9 mouse cellular contexts compared by ENCODE assay signal in the genomic region with DNA sequence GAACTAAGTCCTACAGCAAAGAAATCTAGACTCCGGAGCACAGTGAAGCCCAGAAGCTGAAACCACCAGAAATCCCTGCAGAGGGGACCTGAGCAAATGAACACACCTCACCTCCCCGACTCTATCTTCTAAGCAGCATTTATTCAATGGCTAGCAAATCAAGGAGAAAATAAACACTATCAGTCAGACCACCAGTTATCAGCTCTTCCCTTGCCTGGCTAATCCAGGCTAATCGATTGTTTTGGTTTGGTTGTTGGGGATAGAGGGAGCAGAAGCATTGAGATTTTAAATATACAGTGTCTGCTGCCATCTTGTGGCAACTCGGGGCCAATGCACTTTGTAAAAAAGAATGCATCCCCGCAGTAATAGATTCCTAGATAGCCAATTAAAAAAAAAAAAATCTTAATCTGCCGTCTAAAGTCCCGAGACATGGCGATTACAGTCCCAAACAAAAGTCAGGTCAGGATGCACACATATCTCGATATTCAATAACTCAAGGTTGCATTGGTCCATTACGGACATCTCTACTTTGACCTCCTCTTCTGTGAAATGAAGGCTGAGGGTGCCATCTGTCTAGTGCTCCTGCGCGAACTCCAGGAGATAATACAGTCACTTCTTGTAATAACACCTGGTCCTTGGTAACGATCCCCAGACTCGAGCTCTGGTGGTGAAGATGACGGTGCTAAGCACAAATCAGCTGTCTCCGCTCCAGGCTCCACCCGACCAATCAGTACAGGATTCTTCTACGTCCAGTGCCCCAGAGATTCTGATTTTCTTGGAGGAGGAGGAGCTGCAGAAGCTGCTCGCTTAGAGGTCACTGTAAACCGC. TPM values are rescaled to one million over a fixed set of nuclear protein-coding genes. Genes with fewer than 3 reads are reported as not detected.
A peak's percentile ranks its signal among the peaks of the same experiment; 100 is the strongest.
DNase-seq lines count a peak whose midpoint lies in the region; ATAC-seq and TF ChIP-seq lines count a peak whose summit lies in the region.
"Had no signal": no experiment of that assay in that cellular context is flagged by ENCODE, and none has a peak within 500 bp of the region (broad histone marks: within the 10 kb centered on the region; RNA-seq: fewer than 3 reads in every experiment).

No protein-coding gene starts in this region.

- no peaks in the 10 kb centered on the region for H3K36me3 ChIP-seq in kidney, adult 2 months (ENCODE audit: control insufficient read depth, insufficient read depth, low read length)
- H3K36me3 ChIP-seq in kidney, embryonic 15.5 days, result 0 out of 2 replicates have a peak, but pooled peaks cover 4% of the 10 kb centered on the region
- H3K36me3 ChIP-seq in hindbrain, embryonic 11.5 days (ENCODE audit: control insufficient read depth, insufficient read depth, low read length), result no peaks in the 10 kb centered on the region
- no peaks in the 10 kb centered on the region for H3K36me3 ChIP-seq in neural tube, embryonic 11.5 days (ENCODE audit: control insufficient read depth, insufficient read depth, low read length)
- H3K36me3 ChIP-seq: liver, embryonic 15.5 days had no signal

- intact Hi-C loops in left cerebral cortex, postnatal 14 days (cut with DNase I), result loop anchor here (5.0 kb wide), 1 partner anchor 1067 kb away; no protein-coding TSS in a partner anchor

- no peaks in the 10 kb centered on the region for H3K27me3 ChIP-seq in kidney, adult 2 months (replicated peaks; ENCODE audit: control insufficient read depth, insufficient read depth, low read length)
- no peaks in the 10 kb centered on the region for H3K27me3 ChIP-seq in kidney, embryonic 15.5 days
- H3K27me3 ChIP-seq in hindbrain, embryonic 11.5 days (ENCODE audit: control insufficient read depth, insufficient read depth, low read length), result no peaks in the 10 kb centered on the region
- no peaks in the 10 kb centered on the region for H3K27me3 ChIP-seq in neural tube, embryonic 11.5 days (ENCODE audit: control insufficient read depth, insufficient read depth, low read length)
- H3K27me3 ChIP-seq: liver, embryonic 15.5 days had no signal

- DNase-seq in kidney, adult 2 months, result peak; percentile 40
- peak; percentile 75 for DNase-seq in NIH3T3 (ENCODE audit: low read depth)
- DNase-seq in cerebellum, postnatal 36 days, result peak; percentile 47 to 69
- peak; percentile 71 for DNase-seq in hindbrain, embryonic 11.5 days (ENCODE audit: low spot score)
- DNase-seq in left cerebral cortex, postnatal 14 days (ENCODE audit: low spot score in 2 of 2), result peak; percentile 57 to 75
- DNase-seq in neural tube, embryonic 11.5 days (ENCODE audit: low spot score), result peak; percentile 56
- DNase-seq in gastrocnemius, postnatal 25 days, result no peak

- no peak overlapping the region for H3K4me3 ChIP-seq in kidney, adult 2 months (ENCODE audit: insufficient read depth, low read depth, low read length)
- H3K4me3 ChIP-seq in kidney, embryonic 15.5 days (replicated peaks), result no peak overlapping the region
- H3K4me3 ChIP-seq in hindbrain, embryonic 11.5 days (ENCODE audit: low read depth, low read length), result no peak overlapping the region
- H3K4me3 ChIP-seq in neural tube, embryonic 11.5 days (ENCODE audit: low read depth, low read length), result no peak overlapping the region
- H3K4me3 ChIP-seq: liver, embryonic 15.5 days had no signal

- H3K9me3 ChIP-seq in kidney, embryonic 15.5 days (replicated peaks), result no peaks in the 10 kb centered on the region
- H3K9me3 ChIP-seq in hindbrain, embryonic 11.5 days (ENCODE audit: control insufficient read depth, low read length), result no peaks in the 10 kb centered on the region
- no peaks in the 10 kb centered on the region for H3K9me3 ChIP-seq in neural tube, embryonic 11.5 days (ENCODE audit: control insufficient read depth, low read length)
- H3K9me3 ChIP-seq: liver, embryonic 15.5 days had no signal

- peak; percentile 35; the same call in 1 of the 2 replicates for TF ChIP-seq CTCF in kidney, adult 2 months (conservative IDR thresholded peaks at IDR 0.05; ENCODE audit: insufficient read depth, insufficient read length, low read depth, low read length)

- 47% methylated on average over 20 of the region's 20 CpGs for WGBS in kidney, adult 2 months
- WGBS in kidney, embryonic 15.5 days, result 43% methylated on average over 20 of the region's 20 CpGs
- WGBS in hindbrain, embryonic 11.5 days, result 50% methylated on average over 20 of the region's 20 CpGs
- 47% methylated on average over 20 of the region's 20 CpGs for WGBS in neural tube, embryonic 11.5 days

- no peak for TF ChIP-seq POLR2A in kidney, adult 2 months (IDR thresholded peaks at IDR 0.05; ENCODE audit: low read depth, low read length)

- H3K27ac ChIP-seq in kidney, adult 2 months (ENCODE audit: insufficient read depth, low read depth, low read length), result no peak overlapping the region
- H3K27ac ChIP-seq in kidney, embryonic 15.5 days, result no peak overlapping the region
- H3K27ac ChIP-seq in hindbrain, embryonic 11.5 days (ENCODE audit: low read depth, low read length), result no peak overlapping the region
- no peak overlapping the region for H3K27ac ChIP-seq in neural tube, embryonic 11.5 days (ENCODE audit: low read depth, low read length)
- H3K27ac ChIP-seq: liver, embryonic 15.5 days had no signal

- no peak for ATAC-seq in kidney, embryonic 15.5 days (replicated peaks; ENCODE audit: low FRiP score)
- ATAC-seq in hindbrain, embryonic 11.5 days (ENCODE audit: low FRiP score), result peak; percentile 70; the same call in 1 of the 2 replicates
- ATAC-seq in neural tube, embryonic 11.5 days (ENCODE audit: insufficient read depth, low FRiP score, low TSS enrichment), result no peak

- no peaks in the 10 kb centered on the region for H3K4me1 ChIP-seq in kidney, adult 2 months (ENCODE audit: control insufficient read depth, insufficient read depth, low read length)
- no peaks in the 10 kb centered on the region for H3K4me1 ChIP-seq in kidney, embryonic 15.5 days
- H3K4me1 ChIP-seq in hindbrain, embryonic 11.5 days (replicated peaks; ENCODE audit: control insufficient read depth, insufficient read depth, low read length), result no peaks in the 10 kb centered on the region
- no peaks in the 10 kb centered on the region for H3K4me1 ChIP-seq in neural tube, embryonic 11.5 days (ENCODE audit: control insufficient read depth, insufficient read depth, low read length)
- H3K4me1 ChIP-seq: liver, embryonic 15.5 days had no signal

- no peak overlapping the region for H3K4me2 ChIP-seq in kidney, embryonic 15.5 days
- H3K4me2 ChIP-seq in hindbrain, embryonic 11.5 days (replicated peaks; ENCODE audit: low read depth, low read length), result no peak overlapping the region
- no peak overlapping the region for H3K4me2 ChIP-seq in neural tube, embryonic 11.5 days (ENCODE audit: low read depth)
- H3K4me2 ChIP-seq: liver, embryonic 15.5 days had no signal

- H3K9ac ChIP-seq in kidney, embryonic 15.5 days, result no peak overlapping the region
- H3K9ac ChIP-seq in hindbrain, embryonic 11.5 days (ENCODE audit: low read depth, low read length), result no peak overlapping the region
- H3K9ac ChIP-seq in neural tube, embryonic 11.5 days (ENCODE audit: low read length), result no peak overlapping the region
- H3K9ac ChIP-seq: liver, embryonic 15.5 days had no signal

RNA-seq across cellular contexts. Expression of a gene that starts 27.1 kb away (rescaled TPM):
- not detected in 2 replicates for polyA plus RNA-seq in kidney, adult 2 months (2012; rRNA removed)
- polyA plus RNA-seq in kidney, embryonic 15.5 days (2015; fragmentation: Nextera tagmentation; extraction: Ambion mirVana), result not detected in 2 replicates
- not detected in 2 replicates for polyA plus RNA-seq in hindbrain, embryonic 11.5 days (2014; fragmentation: Nextera tagmentation; extraction: Ambion mirVana)
- not detected for total RNA-seq in left cerebral cortex, postnatal 14 days (2021)
- polyA plus RNA-seq in neural tube, embryonic 11.5 days (2014; fragmentation: Nextera tagmentation; extraction: Ambion mirVana), result not detected in 2 replicates
- not detected for total RNA-seq in gastrocnemius, postnatal 25 days (2021)
- polyA plus RNA-seq: liver, embryonic 15.5 days had no signal
